Mouse (Mus musculus): ENCODE data around the gene Cyp4v3. TPM values are rescaled to one million over a fixed set of nuclear protein-coding genes. Genes with fewer than 3 reads are reported as not detected.

Cyp4v3 gene
- total RNA-seq, 2 experiments from 2014 or later = 21.5 to 21.6 TPM

DNA sequence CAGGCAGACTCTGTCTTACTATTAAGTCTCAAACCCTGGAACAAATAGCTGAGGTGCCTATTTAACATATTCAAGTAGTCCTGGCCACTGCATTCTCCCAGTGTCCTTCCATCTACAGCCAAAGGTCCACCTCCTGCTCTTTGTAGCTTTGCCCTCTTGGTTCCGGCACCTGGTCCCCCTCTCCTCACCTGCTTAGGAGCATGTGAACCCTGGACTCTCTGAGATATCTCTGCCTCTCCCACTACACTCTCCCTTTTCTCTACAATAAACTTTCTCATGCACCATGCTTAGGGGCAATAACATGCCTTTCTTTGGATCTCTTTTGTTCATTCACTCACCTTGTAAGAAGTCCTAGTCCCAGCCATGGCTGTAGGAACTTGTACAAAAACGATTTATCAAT lies 11.7 kb downstream of the Cyp4v3 start:
- ATAC-seq (ENCODE audit: poor library complexity, severe bottlenecking) = no peak

DNA sequence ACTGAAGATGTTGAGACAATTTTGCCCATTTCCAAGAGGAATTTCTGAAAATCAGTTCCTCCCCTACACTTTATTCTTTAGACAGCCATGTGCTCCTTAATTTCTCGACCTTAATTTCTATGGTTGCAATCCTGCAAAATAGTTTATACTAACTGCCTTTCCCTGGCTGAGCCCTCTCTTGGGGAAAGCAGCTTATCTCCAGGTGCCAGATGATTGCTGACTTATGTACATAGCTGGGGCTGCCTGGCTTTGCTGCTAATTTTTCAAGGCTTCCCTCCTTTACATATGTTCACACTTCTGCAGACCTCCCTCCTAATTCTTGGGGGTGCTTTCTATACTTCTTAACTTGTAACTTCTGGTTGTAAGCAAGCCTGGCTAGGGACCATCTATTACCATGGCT lies 12.1 kb downstream of the Cyp4v3 start:
- ATAC-seq (ENCODE audit: poor library complexity, severe bottlenecking) = no peak

DNA sequence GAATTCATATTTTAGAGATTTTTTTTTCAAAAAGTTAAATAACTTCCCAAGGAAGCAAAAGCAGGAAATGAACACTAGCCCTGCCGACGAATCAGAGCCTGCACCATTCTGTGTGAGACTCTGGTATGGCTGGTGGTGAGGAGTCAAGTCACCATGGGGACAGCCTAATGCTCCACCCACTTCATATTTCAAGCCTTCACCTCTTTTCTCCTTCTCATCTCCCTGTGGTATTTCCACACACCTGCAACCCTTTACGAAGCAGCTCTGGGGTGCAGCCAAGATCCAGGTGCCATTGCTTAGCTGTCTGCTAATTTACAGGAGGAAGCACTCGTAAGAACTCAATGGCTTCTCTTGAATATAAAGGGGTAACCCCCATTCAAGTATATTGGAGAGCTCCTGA lies 22.0 kb downstream of the Cyp4v3 start:
- ATAC-seq (ENCODE audit: poor library complexity, severe bottlenecking) = no peak

DNA sequence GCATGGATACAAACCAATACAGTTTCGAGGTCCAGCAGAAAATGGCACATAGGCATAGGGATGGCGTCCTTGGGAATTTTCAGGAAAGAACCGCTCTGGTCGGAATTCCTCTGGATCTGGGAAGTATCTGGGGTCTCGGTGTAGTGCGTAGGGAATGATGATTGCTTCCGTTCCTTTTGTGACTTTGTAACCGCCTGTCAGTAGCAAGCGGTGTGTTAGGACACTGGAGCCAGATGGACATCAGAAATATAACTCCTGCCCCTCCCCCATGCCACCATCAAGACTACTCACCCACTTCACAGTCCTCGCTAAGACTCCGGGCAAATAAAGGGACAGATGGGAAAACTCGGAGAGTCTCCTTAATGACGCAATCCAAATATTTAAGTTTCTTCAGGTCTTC lies 24.6 kb downstream of the Cyp4v3 start, which contains the start of gene Gm45753:
Gene Gm45753 (minus strand): TSS at position 101 of the 400 bp plus-strand sequence.
- ATAC-seq (ENCODE audit: poor library complexity, severe bottlenecking) = no peak

DNA sequence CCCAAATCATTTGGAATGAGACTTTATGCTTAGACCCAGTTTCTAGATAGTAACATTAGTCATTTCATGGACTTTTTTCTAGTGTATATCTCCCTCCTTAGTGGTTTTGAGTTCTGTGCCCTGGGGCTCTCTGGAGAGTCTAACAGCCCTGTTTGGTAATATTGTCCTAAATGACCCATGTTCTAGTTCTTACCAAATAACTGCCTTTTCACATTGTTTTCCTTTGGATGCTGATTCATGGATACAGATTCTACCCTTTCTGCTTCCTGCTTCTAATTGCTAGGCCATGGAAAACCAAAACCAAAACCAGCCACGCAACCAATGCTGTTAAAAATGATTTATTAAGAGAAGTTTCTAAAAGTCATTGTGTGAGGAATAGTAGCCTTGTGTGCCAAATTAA lies 27.5 kb downstream of the Cyp4v3 start:
- no peak for ATAC-seq (ENCODE audit: poor library complexity, severe bottlenecking)

DNA sequence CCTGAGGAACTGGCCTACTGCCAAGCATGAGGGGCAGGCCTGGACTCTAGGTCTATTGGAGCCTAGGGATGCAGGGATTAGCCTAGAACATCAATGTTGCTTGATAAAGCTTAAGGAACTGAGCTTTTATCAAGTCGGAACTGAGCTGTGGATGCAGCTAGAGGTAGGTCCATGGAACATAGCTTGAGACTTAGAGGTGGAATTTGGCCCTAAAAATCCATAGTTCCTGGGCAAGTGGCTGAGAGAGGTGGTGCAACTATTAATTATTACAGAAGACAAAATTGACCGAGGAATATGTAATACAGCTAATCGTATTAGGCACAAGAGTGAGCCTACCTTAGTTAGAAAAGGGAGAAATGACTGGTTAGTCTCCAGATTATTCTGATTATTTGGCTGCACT lies 28.7 kb downstream of the Cyp4v3 start:
- no peak for ATAC-seq (ENCODE audit: poor library complexity, severe bottlenecking)

DNA sequence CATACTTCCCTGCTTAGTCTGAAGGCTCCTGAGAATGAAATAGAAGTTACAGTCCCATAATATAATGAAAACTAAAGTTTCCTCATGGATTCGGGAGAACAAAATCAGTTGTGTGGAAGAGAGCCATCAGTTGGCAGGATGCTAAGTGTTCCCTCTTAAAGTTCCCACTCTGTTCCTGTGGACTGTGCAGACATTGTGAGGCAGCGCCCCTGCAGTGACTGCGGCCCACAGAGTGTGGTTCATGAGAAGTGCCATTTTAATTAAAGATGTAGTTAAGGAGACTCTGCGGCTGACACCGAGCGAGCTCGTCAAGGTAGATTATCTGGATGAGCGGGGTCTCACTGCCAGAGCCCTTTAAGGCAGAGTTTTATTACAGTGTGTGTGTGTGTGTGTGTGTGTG lies 30.6 kb downstream of the Cyp4v3 start:
- ATAC-seq (ENCODE audit: poor library complexity, severe bottlenecking) = no peak

DNA sequence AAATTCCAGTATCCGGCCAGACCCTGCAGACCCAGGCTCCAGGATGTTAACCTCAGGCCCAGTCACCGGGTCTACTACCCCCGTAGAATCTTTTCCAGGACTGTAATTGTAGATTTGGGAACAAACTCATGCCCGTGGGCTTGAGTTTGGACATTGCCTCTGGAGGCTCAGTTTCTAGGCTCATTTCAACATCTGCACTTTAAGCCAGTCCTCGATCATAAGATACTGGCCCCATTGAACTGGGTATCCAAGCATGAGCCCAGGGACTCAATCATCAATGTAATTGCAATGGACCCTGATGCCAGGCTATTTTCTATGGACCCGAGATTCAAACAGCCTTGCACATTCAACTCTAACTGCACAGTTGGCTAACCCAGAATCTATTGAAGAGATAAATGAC lies 37.7 kb downstream of the Cyp4v3 start:
- ATAC-seq (ENCODE audit: poor library complexity, severe bottlenecking) = no peak

DNA sequence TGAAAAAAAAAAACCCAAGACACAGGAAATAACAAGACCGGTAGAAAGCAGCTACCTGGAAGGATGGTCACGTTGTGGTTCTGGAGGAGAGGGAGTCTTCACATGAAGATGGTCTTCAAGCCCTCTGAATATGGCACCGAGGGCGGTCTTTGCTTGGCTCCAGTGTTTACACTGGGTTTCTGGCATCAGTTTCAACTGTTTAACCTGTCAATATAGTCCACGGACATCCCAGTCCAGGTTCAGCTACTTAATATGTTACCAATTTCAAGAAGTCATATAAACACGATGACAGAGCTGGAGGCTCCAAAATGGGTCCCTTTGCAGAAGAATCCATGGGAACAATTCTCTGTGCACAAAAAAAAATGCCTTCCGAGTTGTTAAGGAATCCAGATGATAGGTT lies 38.3 kb downstream of the Cyp4v3 start, which contains the start of gene Klkb1:
Gene Klkb1 (minus strand): TSS at position 173 of the 400 bp plus-strand sequence.
- no peak for ATAC-seq (ENCODE audit: poor library complexity, severe bottlenecking)

DNA sequence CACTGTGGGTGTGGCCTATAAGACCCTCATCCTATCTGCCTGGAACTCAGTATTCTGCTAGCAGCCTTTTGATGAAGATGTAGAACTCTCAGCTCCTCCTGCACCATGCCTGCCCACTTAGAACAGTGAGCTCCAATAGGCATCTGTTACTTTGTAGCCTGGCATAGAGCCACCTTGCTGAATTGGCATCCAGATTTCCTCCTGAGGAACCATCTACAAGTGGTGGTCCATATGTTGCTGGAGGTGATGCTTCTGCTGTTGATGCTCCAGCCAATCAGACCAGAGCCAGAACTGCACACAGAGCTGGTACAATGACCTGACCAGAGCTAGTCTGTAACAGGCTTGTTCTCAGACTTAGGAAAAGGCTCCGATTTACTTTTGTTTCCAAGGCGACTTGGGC lies 41.2 kb downstream of the Cyp4v3 start:
- ATAC-seq (ENCODE audit: poor library complexity, severe bottlenecking) = no peak

DNA sequence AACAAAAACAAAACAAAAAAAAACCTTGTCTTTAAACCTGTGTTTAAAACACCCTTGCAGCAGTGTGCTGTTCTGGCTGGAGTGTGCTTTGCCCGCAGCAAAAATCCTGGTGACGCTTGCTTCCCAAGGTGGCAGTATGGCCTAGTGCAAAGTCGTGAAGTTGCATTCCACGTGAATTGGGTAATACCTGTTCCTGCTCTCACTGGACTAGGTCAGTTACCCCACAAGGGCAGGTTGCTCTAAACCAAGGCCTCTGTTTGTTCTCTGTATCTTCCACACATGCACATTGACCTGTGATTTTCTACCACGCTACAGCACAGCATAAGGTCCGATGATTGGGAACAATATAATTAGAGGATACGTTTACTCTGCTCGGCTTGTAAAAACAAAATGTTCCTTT lies 51.4 kb downstream of the Cyp4v3 start:
- no peak for ATAC-seq (ENCODE audit: poor library complexity, severe bottlenecking)

DNA sequence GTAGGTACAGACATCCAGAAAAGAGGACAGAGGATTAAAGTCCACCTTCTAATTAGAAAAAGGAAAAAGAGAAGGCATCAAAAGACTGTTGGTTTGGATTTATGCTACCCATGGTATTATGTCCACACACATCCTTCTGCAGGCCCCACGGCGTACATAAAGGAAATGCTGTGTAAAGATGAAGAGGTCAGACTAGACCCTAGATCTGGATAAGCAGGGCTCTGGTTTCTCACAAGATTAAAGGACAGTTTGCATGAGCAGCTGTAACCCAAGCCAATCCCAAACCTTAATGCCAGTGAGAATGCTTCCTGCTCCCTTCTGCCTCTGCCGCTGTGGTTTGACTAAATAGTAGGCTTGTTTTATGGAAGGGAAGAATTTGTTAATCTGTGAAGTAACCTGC lies 55.6 kb downstream of the Cyp4v3 start:
- ATAC-seq (ENCODE audit: poor library complexity, severe bottlenecking) = no peak

DNA sequence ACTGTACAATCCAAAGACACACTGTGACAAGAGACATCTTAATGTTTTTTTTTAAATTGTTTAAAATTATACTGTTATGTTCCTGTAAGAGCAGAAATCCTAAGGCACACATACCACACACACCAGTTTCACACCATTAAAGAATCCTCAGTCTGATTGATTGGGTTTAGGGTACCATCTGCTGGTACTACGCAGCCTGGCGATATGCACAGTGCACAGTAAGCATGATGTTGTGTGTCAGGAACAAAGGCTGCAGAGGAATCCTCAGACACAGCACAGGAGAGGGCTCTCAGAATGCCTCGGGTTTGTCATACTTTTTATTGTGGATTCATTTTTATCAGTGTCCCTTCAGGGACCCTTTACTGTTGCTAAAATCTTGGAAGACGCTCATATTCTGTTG lies 58.7 kb downstream of the Cyp4v3 start:
- ATAC-seq (ENCODE audit: poor library complexity, severe bottlenecking) = no peak

DNA sequence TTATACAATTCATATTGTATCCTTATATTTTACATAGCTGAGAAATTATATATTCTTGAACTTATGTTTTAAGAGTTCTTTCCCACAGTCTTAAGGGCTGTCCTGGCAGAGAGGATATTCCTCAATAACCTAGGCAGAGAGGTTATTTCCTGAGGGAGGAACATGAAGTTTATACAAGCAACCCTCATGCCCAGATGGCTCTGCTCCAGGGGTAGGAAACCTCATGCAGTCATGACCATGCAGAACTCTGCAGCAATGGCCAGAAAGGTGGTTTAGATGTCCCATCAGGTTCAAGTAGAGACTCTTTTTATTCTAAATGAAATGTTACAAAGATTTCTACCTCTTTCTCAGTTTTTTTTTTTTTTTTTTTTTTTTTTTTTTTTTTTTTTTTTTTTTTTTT lies 64.0 kb downstream of the Cyp4v3 start:
- ATAC-seq (ENCODE audit: poor library complexity, severe bottlenecking) = no peak

DNA sequence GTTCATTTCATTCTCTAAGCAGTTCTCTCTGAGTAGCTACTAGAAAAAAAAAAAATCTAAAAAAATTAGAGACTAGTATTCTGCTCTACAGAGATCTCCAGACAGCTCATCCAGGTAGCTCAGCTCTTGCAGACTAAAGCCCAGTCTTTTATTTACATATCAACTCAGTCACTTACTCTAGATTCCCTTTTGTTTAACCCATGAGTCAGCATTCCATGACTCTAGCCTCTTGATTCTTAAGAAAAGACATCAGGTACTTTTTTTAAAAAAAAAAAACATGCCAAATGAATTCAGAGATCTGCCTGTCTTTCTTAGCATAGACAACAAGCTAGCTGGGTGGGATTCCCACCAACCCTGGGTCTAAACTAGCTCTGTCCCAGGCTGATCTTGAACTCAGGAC lies 64.5 kb downstream of the Cyp4v3 start:
- no peak for ATAC-seq (ENCODE audit: poor library complexity, severe bottlenecking)

DNA sequence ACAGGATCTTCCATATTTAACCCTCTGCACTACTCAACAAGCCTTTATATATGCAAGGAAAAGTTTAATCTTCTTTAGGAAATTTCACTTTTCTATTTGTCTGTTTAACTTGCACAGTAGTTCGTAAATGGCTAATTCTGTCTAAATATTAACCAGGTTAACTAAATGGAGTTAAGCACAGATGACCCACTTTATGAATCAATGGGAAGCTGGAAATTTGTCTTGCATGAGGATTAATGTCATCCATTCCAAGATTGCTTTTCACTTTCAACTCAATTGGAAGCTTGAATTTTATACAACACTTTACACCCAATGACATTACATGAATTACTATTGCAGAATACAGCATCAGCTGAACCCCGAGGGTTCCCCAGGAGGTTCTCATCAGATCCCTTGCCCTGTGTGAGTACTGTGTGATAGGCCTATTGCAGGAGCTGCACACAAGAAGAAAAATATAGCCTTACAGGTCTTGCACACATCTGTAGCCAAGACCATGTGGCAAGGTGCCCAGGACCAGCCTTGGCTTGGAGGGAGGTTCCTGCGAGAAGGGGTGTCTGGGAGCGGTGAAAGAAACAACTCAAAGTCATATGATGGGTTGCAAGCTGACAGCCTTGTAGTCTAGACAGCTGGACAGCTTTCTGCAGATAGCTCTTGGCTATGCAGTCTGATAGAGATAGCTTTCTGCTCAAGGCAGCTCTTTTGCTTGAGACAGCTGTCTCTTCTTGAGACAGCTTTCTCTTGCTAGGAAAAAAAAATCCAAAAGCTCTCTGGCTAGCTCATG lies 65.2 kb downstream of the Cyp4v3 start:
- ATAC-seq (ENCODE audit: poor library complexity, severe bottlenecking) = no peak

DNA sequence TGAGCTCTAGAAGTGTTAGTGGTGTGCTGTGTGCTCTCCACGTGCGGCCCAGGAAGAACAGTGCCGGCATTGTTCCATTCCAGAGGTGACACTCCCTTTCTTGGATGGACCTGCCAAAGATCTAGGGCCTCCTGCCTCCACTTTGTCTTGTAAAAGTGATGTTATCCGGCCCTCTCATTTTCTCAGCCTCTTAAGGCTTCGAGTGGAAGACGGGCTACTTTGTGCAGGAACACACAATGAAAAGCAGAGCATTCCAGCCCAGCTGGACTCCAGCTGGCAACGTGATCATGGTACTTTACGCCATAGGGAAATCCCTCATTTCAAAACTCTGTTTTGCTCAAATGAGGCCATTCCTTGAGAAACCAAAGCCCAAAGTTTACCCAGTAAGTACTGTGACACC lies 66.0 kb downstream of the Cyp4v3 start:
- ATAC-seq (ENCODE audit: poor library complexity, severe bottlenecking) = no peak

DNA sequence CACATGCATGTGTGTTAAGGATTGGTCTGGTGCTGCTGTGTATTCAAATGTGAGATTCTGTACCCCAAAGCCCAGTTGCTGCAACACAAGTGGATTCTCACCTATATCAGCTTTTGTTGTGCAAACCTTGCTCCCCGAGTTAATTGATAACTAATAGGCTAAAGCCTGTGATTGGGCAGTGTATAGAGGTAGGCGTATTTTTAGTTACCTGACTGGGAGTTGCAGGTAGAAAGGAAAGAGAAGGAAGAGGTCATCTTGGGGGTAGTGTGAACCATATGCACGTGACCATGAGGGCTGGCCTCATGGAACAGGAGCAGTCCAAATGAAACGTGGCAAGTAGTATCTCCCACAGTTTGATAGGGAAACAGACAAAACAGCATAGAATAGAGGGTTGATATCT lies 68.1 kb downstream of the Cyp4v3 start:
- ATAC-seq (ENCODE audit: poor library complexity, severe bottlenecking) = no peak

DNA sequence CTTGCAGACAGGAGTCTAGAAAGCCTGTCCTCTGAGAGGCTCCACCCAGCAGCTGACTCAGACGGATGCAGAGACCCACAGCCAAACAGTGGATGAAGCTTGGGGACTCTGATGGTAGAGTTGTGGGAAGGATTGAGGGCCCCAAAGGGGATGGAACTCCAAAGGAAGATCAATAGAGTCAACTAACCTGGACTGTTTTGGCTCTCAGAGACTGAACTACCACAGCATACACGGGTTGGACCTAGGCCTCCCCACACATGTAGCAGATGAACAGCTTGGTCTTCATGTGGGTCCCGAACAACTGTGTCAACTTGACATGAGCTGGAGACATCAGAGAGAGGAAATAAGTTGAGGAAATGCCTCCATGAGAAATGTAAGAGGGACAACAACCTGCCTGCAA lies 70.2 kb downstream of the Cyp4v3 start:
- no peak for ATAC-seq (ENCODE audit: poor library complexity, severe bottlenecking)

DNA sequence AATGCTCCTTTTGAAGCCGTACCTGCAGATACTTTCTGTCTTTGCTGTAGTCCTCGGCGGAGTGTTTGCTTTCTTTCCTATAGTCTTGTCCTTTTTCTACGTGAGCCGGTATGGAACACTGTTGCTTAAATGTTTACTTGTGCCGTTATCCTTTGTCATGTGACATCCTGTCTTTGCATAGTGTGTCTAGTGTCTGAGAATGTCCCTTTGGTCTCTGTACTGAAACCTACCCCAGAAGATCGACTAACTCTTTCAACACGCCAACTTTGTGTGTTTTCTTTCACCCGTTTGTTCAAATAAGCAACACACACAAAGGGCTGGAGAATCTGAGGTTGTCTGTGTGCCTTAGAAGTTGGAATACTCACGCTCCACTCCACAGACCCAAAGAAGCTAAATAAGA lies 71.1 kb downstream of the Cyp4v3 start, which contains the start of gene F11:
Gene F11 (minus strand): TSS at position 112 of the 400 bp plus-strand sequence.
- ATAC-seq (ENCODE audit: poor library complexity, severe bottlenecking) = no peak

DNA sequence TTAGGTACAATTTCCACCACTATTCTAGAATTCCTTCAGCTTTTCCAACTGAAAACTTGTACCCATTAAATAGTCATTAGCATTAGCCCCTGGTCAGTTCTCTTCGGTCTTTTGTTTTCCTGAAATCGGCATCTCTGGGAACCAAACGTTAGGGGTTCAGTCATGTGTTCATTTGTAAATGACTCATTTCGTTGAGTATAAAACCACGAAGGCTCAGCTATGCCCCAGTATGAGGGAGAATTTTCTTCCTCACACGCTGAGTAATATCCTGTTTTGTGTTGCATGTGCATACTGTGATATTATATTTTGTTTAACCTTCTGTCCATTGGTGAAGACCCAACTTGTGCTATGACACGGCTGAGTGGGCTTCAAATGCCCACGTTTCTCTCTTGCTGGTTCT lies 74.6 kb downstream of the Cyp4v3 start:
- ATAC-seq (ENCODE audit: poor library complexity, severe bottlenecking) = no peak

DNA sequence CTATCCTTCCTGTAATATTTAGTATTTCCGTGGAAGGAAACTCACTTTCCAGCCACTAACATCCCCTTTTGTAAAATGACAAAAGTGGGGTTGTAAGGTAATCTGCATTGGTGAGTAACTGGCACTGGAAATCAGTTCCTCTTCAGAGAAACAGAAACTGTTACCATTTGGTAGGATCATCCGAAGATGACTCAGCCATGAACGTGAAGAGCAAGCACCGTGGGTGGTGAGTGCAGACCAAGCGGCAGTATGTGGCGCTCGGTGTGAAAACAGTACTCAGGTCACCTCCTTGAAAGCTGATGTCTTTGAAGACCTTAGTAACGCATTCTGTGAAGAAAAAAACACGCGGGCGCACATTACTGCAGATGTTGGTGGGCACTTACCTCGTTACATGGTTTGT lies 78.0 kb downstream of the Cyp4v3 start:
- no peak for ATAC-seq (ENCODE audit: poor library complexity, severe bottlenecking)
